Mouse (Mus musculus) MEL (cell line): ENCODE measurements around the gene Atp6ap2. TPM values are rescaled to one million over a fixed set of nuclear protein-coding genes. Genes with fewer than 3 reads are reported as not detected.

Experiments used
- DNase-seq: peaks from one replicate; pipeline ENCODE4 v3.0.0; 2011; ENCODE audit warnings: low read depth, low spot score
- H3K27ac ChIP-seq: 2 replicates; pipeline ENCODE4 v1.5.1; 2012; ENCODE audit warnings: low read depth, mild to moderate bottlenecking, control low read depth, low read length, moderate library complexity; ENCODE audit not compliant: control insufficient read depth
- H3K27me3 ChIP-seq, 2 experiments: fragments of 150-350 bp in 1 of 2; sonication (generic) in 1 of 2; 2 replicates each; pipeline ENCODE4 v1.6.1; 2012; ENCODE audit warnings: low read length in 2 of 2, mild to moderate bottlenecking in 2 of 2, improper control_type of control experiment in 1 of 2, moderate library complexity in 1 of 2; ENCODE audit not compliant: insufficient read depth in 2 of 2, control insufficient read depth in 1 of 2
- H3K36me3 ChIP-seq, 2 experiments: 2 replicates each; pipeline ENCODE4 v1.6.1; 2012 to 2014; ENCODE audit warnings: low read length in 2 of 2, improper control_type of control experiment in 1 of 2, inconsistent platforms in 1 of 2, mild to moderate bottlenecking in 1 of 2; ENCODE audit not compliant: insufficient read depth in 2 of 2, control insufficient read depth in 1 of 2
- H3K4me1 ChIP-seq, 2 experiments: fragments of 150-350 bp in 1 of 2; sonication (generic) in 1 of 2; 2 replicates each; pipeline ENCODE4 v1.6.1; 2012; ENCODE audit warnings: low read length in 2 of 2, improper control_type of control experiment in 1 of 2, mild to moderate bottlenecking in 1 of 2; ENCODE audit not compliant: insufficient read depth in 2 of 2, control insufficient read depth in 1 of 2
- H3K4me3 ChIP-seq, 2 experiments: fragments of 150-350 bp in 1 of 2; sonication (generic) in 1 of 2; 2 replicates each; pipeline ENCODE4 v1.5.1; 2012; ENCODE audit warnings: low read depth in 2 of 2, low read length in 2 of 2, mild to moderate bottlenecking in 2 of 2, moderate library complexity in 2 of 2, control low read depth in 1 of 2, improper control_type of control experiment in 1 of 2; ENCODE audit not compliant: control insufficient read depth in 1 of 2, insufficient read depth in 1 of 2
- H3K79me2 ChIP-seq: 2 replicates; pipeline ENCODE4 v1.6.1; 2012; ENCODE audit warnings: mild to moderate bottlenecking, low read length, moderate library complexity; ENCODE audit not compliant: control insufficient read depth, poor library complexity, insufficient read depth
- H3K9ac ChIP-seq: 2 replicates; pipeline ENCODE4 v1.6.1; 2012; ENCODE audit warnings: low read depth, mild to moderate bottlenecking, control low read depth, low read length, moderate library complexity; ENCODE audit not compliant: control insufficient read depth, poor library complexity, severe bottlenecking
- H3K9me3 ChIP-seq: fragments of 150-350 bp; sonication (generic); replicated peaks from 2 replicates; pipeline ENCODE4 v1.6.1; 2012; ENCODE audit warnings: mild to moderate bottlenecking, low read length, improper control_type of control experiment, moderate library complexity; ENCODE audit not compliant: insufficient read depth
- BHLHE40 ChIP-seq: IDR thresholded peaks from 2 replicates; pipeline ENCODE4 v1.6.1; 2012; ENCODE audit warnings: low read depth, mild to moderate bottlenecking, inconsistent platforms, low read length, improper control_type of control experiment, borderline replicate concordance
- CHD1 ChIP-seq: IDR thresholded peaks from 2 replicates; pipeline ENCODE4 v1.6.1; 2012; ENCODE audit warnings: low read depth, mild to moderate bottlenecking, inconsistent platforms, low read length, improper control_type of control experiment
- CHD2 ChIP-seq: IDR thresholded peaks from 2 replicates; pipeline ENCODE4 v1.6.1; 2011; ENCODE audit warnings: low read length, improper control_type of control experiment
- CTCF ChIP-seq, 3 experiments: IDR thresholded peaks in 2 of 3; conservative IDR thresholded peaks in 1 of 3; 2 replicates each; pipeline ENCODE4 v1.5.1; 2011 to 2012; ENCODE audit warnings: low read length in 3 of 3, low read depth in 2 of 3, mild to moderate bottlenecking in 2 of 3, improper control_type of control experiment in 1 of 3, inconsistent platforms in 1 of 3, mixed read lengths in 1 of 3, moderate library complexity in 1 of 3; ENCODE audit not compliant: control insufficient read depth in 1 of 3, insufficient read depth in 1 of 3, poor library complexity in 1 of 3, severe bottlenecking in 1 of 3
- E2F4 ChIP-seq: IDR thresholded peaks from 2 replicates; pipeline ENCODE4 v1.6.1; 2011; ENCODE audit warnings: low read depth, low read length, improper control_type of control experiment, borderline replicate concordance
- ELF1 ChIP-seq: IDR thresholded peaks from 2 replicates; pipeline ENCODE4 v1.6.1; 2014; ENCODE audit warnings: low read depth, mild to moderate bottlenecking, inconsistent platforms, low read length, improper control_type of control experiment, moderate library complexity
- EP300 ChIP-seq, 2 experiments: IDR thresholded peaks; 2 replicates each; pipeline ENCODE4 v1.6.1; 2011; ENCODE audit warnings: improper control_type of control experiment in 2 of 2, low read length in 2 of 2, low read depth in 1 of 2, mild to moderate bottlenecking in 1 of 2
- ETS1 ChIP-seq: IDR thresholded peaks from 2 replicates; pipeline ENCODE4 v1.6.1; 2012; ENCODE audit warnings: low read depth, mild to moderate bottlenecking, inconsistent platforms, low read length, improper control_type of control experiment, moderate library complexity
- GABPA ChIP-seq: IDR thresholded peaks from 2 replicates; pipeline ENCODE4 v1.6.1; 2012; ENCODE audit warnings: low read depth, mild to moderate bottlenecking, inconsistent platforms, low read length, improper control_type of control experiment, moderate library complexity
- GATA1 ChIP-seq: IDR thresholded peaks from 2 replicates; pipeline ENCODE4 v1.6.1; 2011; ENCODE audit warnings: low read depth, low read length, improper control_type of control experiment
- HCFC1 ChIP-seq: IDR thresholded peaks from 2 replicates; pipeline ENCODE4 v1.6.1; 2012; ENCODE audit warnings: low read depth, mild to moderate bottlenecking, inconsistent platforms, low read length, improper control_type of control experiment, moderate library complexity
- JUND ChIP-seq: IDR thresholded peaks from 2 replicates; pipeline ENCODE4 v1.6.1; 2011; ENCODE audit warnings: low read depth, mild to moderate bottlenecking, improper control_type of control experiment, low read length
- KAT2A ChIP-seq: conservative IDR thresholded peaks from 2 replicates; pipeline ENCODE4 v1.6.1; 2012; ENCODE audit warnings: low read depth, low read length, improper control_type of control experiment, inconsistent platforms
- MAFK ChIP-seq: IDR thresholded peaks from 2 replicates; pipeline ENCODE4 v1.6.1; 2011; ENCODE audit warnings: low read depth, mild to moderate bottlenecking, low read length, improper control_type of control experiment, borderline replicate concordance
- MAX ChIP-seq: IDR thresholded peaks from 2 replicates; pipeline ENCODE4 v1.6.1; 2011; ENCODE audit warnings: low read length, improper control_type of control experiment
- MAZ ChIP-seq: IDR thresholded peaks from 2 replicates; pipeline ENCODE4 v1.6.1; 2012; ENCODE audit warnings: low read depth, mild to moderate bottlenecking, inconsistent platforms, low read length, improper control_type of control experiment
- MEF2A ChIP-seq: IDR thresholded peaks from 2 replicates; pipeline ENCODE4 v1.6.1; 2014; ENCODE audit warnings: low read depth, mild to moderate bottlenecking, inconsistent platforms, low read length, improper control_type of control experiment; ENCODE audit not compliant: poor library complexity, insufficient replicate concordance, severe bottlenecking; ENCODE audit errors: extremely low read depth
- MXI1 ChIP-seq: IDR thresholded peaks from 2 replicates; pipeline ENCODE4 v1.6.1; 2011; ENCODE audit warnings: mild to moderate bottlenecking, low read depth, low read length, improper control_type of control experiment
- MYB ChIP-seq: IDR thresholded peaks from 2 replicates; pipeline ENCODE4 v1.6.1; 2011; ENCODE audit warnings: mild to moderate bottlenecking, low read depth, low read length, improper control_type of control experiment
- MYC ChIP-seq: IDR thresholded peaks from 2 replicates; pipeline ENCODE4 v1.6.1; 2011; ENCODE audit warnings: low read depth, mild to moderate bottlenecking, low read length, improper control_type of control experiment, moderate library complexity
- NRF1 ChIP-seq: IDR thresholded peaks from 2 replicates; pipeline ENCODE4 v1.6.1; 2014; ENCODE audit warnings: low read depth, mild to moderate bottlenecking, inconsistent platforms, low read length, improper control_type of control experiment, moderate library complexity; ENCODE audit not compliant: poor library complexity, insufficient read depth, severe bottlenecking
- POLR2A ChIP-seq, 2 experiments: IDR thresholded peaks; 2 replicates each; pipeline ENCODE4 v1.6.1; 2011 to 2012; ENCODE audit warnings: low read length in 2 of 2, mild to moderate bottlenecking in 2 of 2, control low read depth in 1 of 2, improper control_type of control experiment in 1 of 2, low read depth in 1 of 2, moderate library complexity in 1 of 2; ENCODE audit not compliant: control insufficient read depth in 1 of 2, insufficient read depth in 1 of 2, poor library complexity in 1 of 2
- POLR2AphosphoS2 ChIP-seq: IDR thresholded peaks from 2 replicates; pipeline ENCODE4 v1.6.1; 2011; ENCODE audit warnings: low read length, improper control_type of control experiment
- POLR2AphosphoS5 ChIP-seq: IDR thresholded peaks from 2 replicates; pipeline ENCODE4 v1.6.1; 2012; ENCODE audit warnings: low read depth, borderline replicate concordance, mild to moderate bottlenecking, inconsistent platforms, low read length, moderate library complexity, mixed read lengths
- RAD21 ChIP-seq: IDR thresholded peaks from 2 replicates; pipeline ENCODE4 v1.6.1; 2011; ENCODE audit warnings: mild to moderate bottlenecking, low read depth, low read length, improper control_type of control experiment
- RCOR1 ChIP-seq: IDR thresholded peaks from 2 replicates; pipeline ENCODE4 v1.6.1; 2012; ENCODE audit warnings: low read depth, mild to moderate bottlenecking, inconsistent platforms, low read length, improper control_type of control experiment
- SIN3A ChIP-seq: IDR thresholded peaks from 2 replicates; pipeline ENCODE4 v1.6.1; 2012; ENCODE audit warnings: low read length, improper control_type of control experiment, inconsistent platforms
- SMC3 ChIP-seq: IDR thresholded peaks from 2 replicates; pipeline ENCODE4 v1.6.1; 2011; ENCODE audit warnings: low read depth, low read length, improper control_type of control experiment
- TAL1 ChIP-seq: IDR thresholded peaks from 2 replicates; pipeline ENCODE4 v1.6.1; 2012; ENCODE audit warnings: mild to moderate bottlenecking, inconsistent platforms, low read length, moderate library complexity, mixed read lengths
- TBP ChIP-seq: IDR thresholded peaks from 2 replicates; pipeline ENCODE4 v1.8.0; 2011; ENCODE audit warnings: low read depth, low read length, improper control_type of control experiment
- TCF12 ChIP-seq: IDR thresholded peaks from 2 replicates; pipeline ENCODE4 v1.6.1; 2014; ENCODE audit warnings: low read depth, mild to moderate bottlenecking, inconsistent platforms, low read length, improper control_type of control experiment, moderate library complexity
- UBTF ChIP-seq: IDR thresholded peaks from 2 replicates; pipeline ENCODE4 v1.6.1; 2012; ENCODE audit warnings: low read depth, mild to moderate bottlenecking, inconsistent platforms, low read length, improper control_type of control experiment, moderate library complexity, borderline replicate concordance; ENCODE audit not compliant: insufficient read depth
- USF1 ChIP-seq: IDR thresholded peaks from 2 replicates; pipeline ENCODE4 v1.6.1; 2014; ENCODE audit warnings: low read depth, mild to moderate bottlenecking, inconsistent platforms, low read length, improper control_type of control experiment, moderate library complexity
- USF2 ChIP-seq, 2 experiments: IDR thresholded peaks; 2 replicates each; pipeline ENCODE4 v1.6.1; 2011 to 2012; ENCODE audit warnings: improper control_type of control experiment in 2 of 2, low read length in 2 of 2, borderline replicate concordance in 1 of 2, inconsistent platforms in 1 of 2, low read depth in 1 of 2, mild to moderate bottlenecking in 1 of 2; ENCODE audit not compliant: insufficient read depth in 1 of 2
- ZC3H11A ChIP-seq: IDR thresholded peaks from 2 replicates; pipeline ENCODE4 v1.6.1; 2012; ENCODE audit warnings: low read depth, mild to moderate bottlenecking, inconsistent platforms, low read length, improper control_type of control experiment
- ZKSCAN1 ChIP-seq: IDR thresholded peaks from 2 replicates; pipeline ENCODE4 v1.6.1; 2012; ENCODE audit warnings: low read depth, mild to moderate bottlenecking, inconsistent platforms, low read length, improper control_type of control experiment, moderate library complexity
- ZMIZ1 ChIP-seq: IDR thresholded peaks from 2 replicates; pipeline ENCODE4 v1.6.1; 2012; ENCODE audit warnings: low read depth, mild to moderate bottlenecking, inconsistent platforms, low read length, improper control_type of control experiment, moderate library complexity
- ZNF384 ChIP-seq: IDR thresholded peaks from 2 replicates; pipeline ENCODE4 v1.6.1; 2012; ENCODE audit warnings: low read depth, mild to moderate bottlenecking, inconsistent platforms, low read length, improper control_type of control experiment
- polyA plus RNA-seq, 2 experiments: library from polyadenylated mRNA; stranded (reverse) in 1 of 2; unstranded in 1 of 2; fragments of >175 nt in 1 of 2; fragments of >200 nt in 1 of 2; gene quantifications; 2 replicates each; pipeline versions ENCODE4 v1.2.1 to v1.2.4; 2012; ENCODE audit warnings: low replicate concordance in 2 of 2, low read depth in 1 of 2; ENCODE audit not compliant: insufficient read length in 2 of 2, insufficient read depth in 1 of 2, missing spikeins in 1 of 2
- total RNA-seq: library from RNA; depleted of rRNA; stranded (reverse); fragments of 300-350 nt; gene quantifications from 2 replicates; pipeline ENCODE4 v1.2.3, GENCODE M21; 2012

Atp6ap2 gene
- total and polyA plus RNA-seq, 3 experiments = 47.6 to 323 (median 56.4) TPM

DNA sequence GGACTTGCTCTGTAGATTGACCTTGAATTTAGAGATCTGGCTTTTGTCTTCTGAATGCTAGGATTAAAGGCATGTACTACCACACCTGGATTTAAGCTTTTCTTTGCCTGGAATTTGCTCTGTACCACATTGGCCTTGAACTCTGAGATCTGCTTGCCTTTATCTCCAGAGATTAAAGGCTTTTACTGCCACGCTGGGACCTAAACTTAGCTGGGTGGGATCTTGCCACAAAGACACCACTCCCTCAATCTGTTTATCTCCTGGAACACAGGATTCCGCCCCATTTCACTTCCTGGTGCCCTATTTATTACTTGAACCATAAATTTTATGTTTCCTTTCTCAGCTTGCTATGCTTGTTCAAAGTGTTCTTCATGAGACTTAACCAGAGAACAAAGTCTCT, 23.6 kb downstream of the Atp6ap2 start:
- no peak overlapping the region for H3K4me3 ChIP-seq
- peaks cover 16 to 22% of the 10 kb centered on the region in 2 experiments for H3K4me1 ChIP-seq
- H3K27ac ChIP-seq = peak overlapping the region; percentile 15
- no peaks in the 10 kb centered on the region for H3K9me3 ChIP-seq
- no peaks in the 10 kb centered on the region for H3K27me3 ChIP-seq
- no peaks in the 10 kb centered on the region for H3K79me2 ChIP-seq
- peaks cover 12 to 27% of the 10 kb centered on the region in 2 experiments for H3K36me3 ChIP-seq
- H3K9ac ChIP-seq = no peak overlapping the region
- peak; percentile 77 for DNase-seq
- TF ChIP-seq CHD1 = no peak
- TF ChIP-seq MAZ = no peak
- no peak for TF ChIP-seq USF2 (IDR thresholded peaks at IDR 0.05; ENCODE audit: borderline replicate concordance in 1 of 2, insufficient read depth in 1 of 2, low read depth in 1 of 2, low read length in 2 of 2)
- TF ChIP-seq NRF1 = no peak
- no peak; the same call in 1 of the 2 replicates for TF ChIP-seq BHLHE40
- no peak for TF ChIP-seq E2F4
- no peak for TF ChIP-seq UBTF
- TF ChIP-seq USF1 = no peak
- TF ChIP-seq GABPA = no peak
- TF ChIP-seq GATA1 = peak; percentile 81
- TF ChIP-seq MYB = no peak
- TF ChIP-seq MYC = no peak
- TF ChIP-seq ZMIZ1 = no peak
- TF ChIP-seq POLR2AphosphoS2 = no peak
- TF ChIP-seq POLR2A (IDR thresholded peaks at IDR 0.05; ENCODE audit: control insufficient read depth in 1 of 2, insufficient read depth in 1 of 2, low read depth in 1 of 2, low read length in 2 of 2, poor library complexity in 1 of 2) = no peak
- TF ChIP-seq HCFC1 = no peak
- no peak for TF ChIP-seq ZC3H11A
- TF ChIP-seq MAFK = no peak; the same call in 1 of the 2 replicates
- TF ChIP-seq EP300 (IDR thresholded peaks at IDR 0.05; ENCODE audit: low read depth in 1 of 2, low read length in 2 of 2) = peak; percentile 53 to 82; a peak in 2 of 4 replicates
- TF ChIP-seq ZKSCAN1 = no peak
- TF ChIP-seq TBP = no peak
- TF ChIP-seq SMC3 = no peak
- TF ChIP-seq ETS1 = peak; percentile 68
- peak; percentile 62; the same call in 1 of the 2 replicates for TF ChIP-seq MEF2A
- TF ChIP-seq ZNF384 = no peak
- TF ChIP-seq POLR2AphosphoS5 = no peak
- no peak; the same call in 1 of the 2 replicates for TF ChIP-seq RAD21
- TF ChIP-seq ELF1 = peak; percentile 65; the same call in 1 of the 2 replicates
- TF ChIP-seq CTCF (IDR thresholded peaks at IDR 0.05 in 2 of 3, conservative IDR thresholded peaks at IDR 0.05 in 1 of 3; ENCODE audit: control insufficient read depth in 1 of 3, insufficient read depth in 1 of 3, low read depth in 2 of 3, low read length in 3 of 3, poor library complexity in 1 of 3, severe bottlenecking in 1 of 3) = no peak
- peak; percentile 59 for TF ChIP-seq MXI1
- TF ChIP-seq KAT2A = no peak
- no peak for TF ChIP-seq MAX
- TF ChIP-seq CHD2 = no peak
- TF ChIP-seq TAL1 = peak; percentile 61
- peak; percentile 94 for TF ChIP-seq RCOR1
- TF ChIP-seq SIN3A = peak; percentile 57
- TF ChIP-seq TCF12 = peak; percentile 82
- no peak for TF ChIP-seq JUND
